9 mouse cellular contexts compared by ENCODE assay signal in the genomic region with DNA sequence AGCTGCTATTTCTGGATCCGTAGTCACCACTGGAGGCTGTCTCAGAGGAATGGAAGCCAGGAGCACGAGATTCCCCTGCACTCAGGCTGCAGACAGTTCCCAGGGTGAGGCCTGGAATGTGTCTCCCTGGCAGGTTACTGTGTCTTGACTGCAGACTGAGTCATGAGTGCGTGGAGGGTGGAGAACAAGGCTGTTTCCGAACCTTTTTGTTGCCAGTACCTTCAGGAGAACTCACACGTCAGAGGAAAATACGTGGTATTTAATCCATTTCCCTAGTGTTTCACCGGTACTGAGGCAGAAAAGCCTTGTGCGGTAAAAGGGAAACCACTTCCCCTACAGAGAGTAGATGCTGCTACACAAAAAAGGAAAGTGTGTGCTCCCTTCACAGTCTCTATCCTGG. TPM values are rescaled to one million over a fixed set of nuclear protein-coding genes. Genes with fewer than 3 reads are reported as not detected.
DNase-seq lines count a peak whose midpoint lies in the region; ATAC-seq lines count a peak whose summit lies in the region.
"Had no signal": no experiment of that assay in that cellular context is flagged by ENCODE, and none has a peak within 500 bp of the region (broad histone marks: within the 10 kb centered on the region; RNA-seq: fewer than 3 reads in every experiment).

No protein-coding gene starts in this region.

- no peaks in the 10 kb centered on the region for H3K27me3 ChIP-seq in stomach, embryonic 14.5 days (ENCODE audit: control insufficient read depth, insufficient read depth, low read length)
- no peaks in the 10 kb centered on the region for H3K27me3 ChIP-seq in hindbrain, embryonic 11.5 days (ENCODE audit: control insufficient read depth, insufficient read depth, low read length)

- no peaks in the 10 kb centered on the region; the same call in 1 of the 2 replicates for H3K4me1 ChIP-seq in stomach, embryonic 14.5 days (ENCODE audit: control insufficient read depth, insufficient read depth, low read length)
- no peaks in the 10 kb centered on the region for H3K4me1 ChIP-seq in hindbrain, embryonic 11.5 days (replicated peaks; ENCODE audit: control insufficient read depth, insufficient read depth, low read length)

- no peaks in the 10 kb centered on the region for H3K9me3 ChIP-seq in stomach, embryonic 14.5 days (ENCODE audit: control insufficient read depth, low read depth, low read length)
- H3K9me3 ChIP-seq in hindbrain, embryonic 11.5 days (ENCODE audit: control insufficient read depth, low read length), result no peaks in the 10 kb centered on the region

- H3K36me3 ChIP-seq in stomach, embryonic 14.5 days (ENCODE audit: control insufficient read depth, insufficient read depth, low read length), result no peaks in the 10 kb centered on the region
- no peaks in the 10 kb centered on the region for H3K36me3 ChIP-seq in hindbrain, embryonic 11.5 days (ENCODE audit: control insufficient read depth, insufficient read depth, low read length)

- WGBS in stomach, embryonic 14.5 days, result 18% methylated on average over 8 of the region's 8 CpGs
- WGBS in hindbrain, embryonic 11.5 days, result 51% methylated on average over 8 of the region's 8 CpGs

- peak; percentile 54 to 80 for ATAC-seq in hematopoietic stem cell, adult 5-6 weeks (replicated peaks in 1 of 2; ENCODE audit: insufficient read depth in 1 of 2, low FRiP score in 2 of 2, low TSS enrichment in 1 of 2, low read depth in 1 of 2, poor library complexity in 2 of 2, severe bottlenecking in 2 of 2)
- ATAC-seq in stomach, embryonic 14.5 days (ENCODE audit: insufficient number of reproducible peaks, insufficient read depth, low FRiP score, low read depth), result peak; percentile 82; the same call in 1 of the 2 replicates
- no peak for ATAC-seq in hindbrain, embryonic 11.5 days (ENCODE audit: low FRiP score)

- H3K27ac ChIP-seq in stomach, embryonic 14.5 days (ENCODE audit: low read length), result peak overlapping the region; percentile 86
- no peak overlapping the region for H3K27ac ChIP-seq in hindbrain, embryonic 11.5 days (ENCODE audit: low read depth, low read length)

- H3K9ac ChIP-seq in stomach, embryonic 14.5 days (replicated peaks; ENCODE audit: low read depth, low read length), result no peak overlapping the region
- no peak overlapping the region for H3K9ac ChIP-seq in hindbrain, embryonic 11.5 days (ENCODE audit: low read depth, low read length)

- peak; percentile 19 for DNase-seq in thymus, postnatal 14 days
- DNase-seq in thymus, postnatal 4 days, result no peak
- peak; percentile 83 for DNase-seq in gastrocnemius, adult 18-20 months (ENCODE audit: low spot score)
- DNase-seq in natural killer cell, adult 2 months (ENCODE audit: low spot score in 2 of 2), result no peak
- DNase-seq in hindbrain, embryonic 11.5 days (ENCODE audit: low spot score), result no peak
- DNase-seq in spleen, postnatal 10 days (ENCODE audit: low spot score in 2 of 2), result no peak

- no peak overlapping the region for H3K4me3 ChIP-seq in stomach, embryonic 14.5 days (ENCODE audit: low read depth, low read length)
- H3K4me3 ChIP-seq in hindbrain, embryonic 11.5 days (ENCODE audit: low read depth, low read length), result no peak overlapping the region

- H3K4me2 ChIP-seq in stomach, embryonic 14.5 days (replicated peaks; ENCODE audit: low read depth, low read length), result 0 out of 2 replicates have a peak overlapping the region, but pooled peaks have one; percentile 2
- H3K4me2 ChIP-seq in hindbrain, embryonic 11.5 days (replicated peaks; ENCODE audit: low read depth, low read length), result no peak overlapping the region

RNA-seq across cellular contexts. Expression of a gene that starts 6.9 kb away (rescaled TPM):
- total RNA-seq in gastrocnemius, adult 18-20 months (2021), result 100 to 1,000 TPM; 104 to 114 TPM
- 7.6 and 24.3 TPM in 2 replicates for total RNA-seq in hematopoietic stem cell, adult 5-6 weeks (2017)
- polyA plus RNA-seq in stomach, embryonic 14.5 days (2014; fragmentation: Nextera tagmentation; extraction: Ambion mirVana), result 65.5 and 70.1 TPM in 2 replicates
- 34.4 and 35.1 TPM in 2 replicates for polyA plus RNA-seq in hindbrain, embryonic 11.5 days (2014; fragmentation: Nextera tagmentation; extraction: Ambion mirVana)

RNA-seq across cellular contexts. Expression of a gene that starts 6.9 kb away (rescaled TPM):
- not detected for total RNA-seq in gastrocnemius, adult 18-20 months (2021)
- not detected in 2 replicates for total RNA-seq in hematopoietic stem cell, adult 5-6 weeks (2017)
- not detected in 2 replicates for polyA plus RNA-seq in stomach, embryonic 14.5 days (2014; fragmentation: Nextera tagmentation; extraction: Ambion mirVana)
- not detected in 2 replicates for polyA plus RNA-seq in hindbrain, embryonic 11.5 days (2014; fragmentation: Nextera tagmentation; extraction: Ambion mirVana)
- total RNA-seq: liver, adult 2 months had no signal
- polyA plus RNA-seq: liver, adult 2 months had no signal

RNA-seq across cellular contexts. Expression of a gene that starts 43.3 kb away (rescaled TPM):
- not detected for total RNA-seq in gastrocnemius, adult 18-20 months (2021)
- not detected in 2 replicates for total RNA-seq in hematopoietic stem cell, adult 5-6 weeks (2017)
- not detected in 2 replicates for polyA plus RNA-seq in stomach, embryonic 14.5 days (2014; fragmentation: Nextera tagmentation; extraction: Ambion mirVana)
- not detected in 2 replicates for polyA plus RNA-seq in hindbrain, embryonic 11.5 days (2014; fragmentation: Nextera tagmentation; extraction: Ambion mirVana)
- total RNA-seq: liver, adult 2 months had no signal
- polyA plus RNA-seq: liver, adult 2 months had no signal

RNA-seq across cellular contexts. Expression of a gene that starts 47.8 kb away (rescaled TPM):
- under 1 TPM; 0.16 to 0.36 TPM for total RNA-seq in gastrocnemius, adult 18-20 months (2021)
- not detected in 2 replicates for total RNA-seq in hematopoietic stem cell, adult 5-6 weeks (2017)
- polyA plus RNA-seq in stomach, embryonic 14.5 days (2014; fragmentation: Nextera tagmentation; extraction: Ambion mirVana), result 49.9 and 50.9 TPM in 2 replicates
- polyA plus RNA-seq in hindbrain, embryonic 11.5 days (2014; fragmentation: Nextera tagmentation; extraction: Ambion mirVana), result 6.2 and 8.2 TPM in 2 replicates
- total RNA-seq: liver, adult 2 months had no signal
- polyA plus RNA-seq: liver, adult 2 months had no signal

Comparison
In these comparisons a context has a peak if more than half of its experiments do, and no peak if none do; other contexts are left out.
1. DNase-seq: peak in thymus, postnatal 14 days (single experiment) and gastrocnemius, adult 18-20 months (single experiment); none in thymus, postnatal 4 days (single experiment), natural killer cell, adult 2 months (0 of 2), hindbrain, embryonic 11.5 days (single experiment) and spleen, postnatal 10 days (0 of 2).